Mouse (Mus musculus): Measurements from ENCODE around the gene Artn.
A peak's percentile ranks its signal among the peaks of the same experiment; 100 is the strongest.

Gene Artn

DNA sequence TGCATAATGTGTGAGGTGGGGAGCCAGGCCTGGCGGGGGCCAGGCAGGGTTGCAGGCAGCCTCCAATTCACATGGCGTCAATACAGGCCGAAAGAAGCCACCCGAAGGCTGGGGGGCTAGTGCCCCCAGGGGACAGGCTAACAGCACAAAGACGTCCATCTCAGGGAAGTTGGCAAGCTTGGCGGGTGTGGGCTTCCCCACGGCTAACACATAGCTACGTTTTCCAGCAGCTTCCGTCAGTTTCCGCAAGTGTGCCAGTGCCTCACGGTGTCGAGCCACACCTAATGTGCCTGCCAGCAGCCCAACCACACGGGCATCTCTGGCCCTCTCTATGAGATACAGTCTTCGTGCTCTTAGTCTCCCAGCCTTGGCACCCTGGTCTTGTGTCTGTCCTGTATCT lies 39.5 kb downstream of the Artn start:
- DNase-seq (ENCODE audit: low spot score in 2 of 2) = no peak

DNA sequence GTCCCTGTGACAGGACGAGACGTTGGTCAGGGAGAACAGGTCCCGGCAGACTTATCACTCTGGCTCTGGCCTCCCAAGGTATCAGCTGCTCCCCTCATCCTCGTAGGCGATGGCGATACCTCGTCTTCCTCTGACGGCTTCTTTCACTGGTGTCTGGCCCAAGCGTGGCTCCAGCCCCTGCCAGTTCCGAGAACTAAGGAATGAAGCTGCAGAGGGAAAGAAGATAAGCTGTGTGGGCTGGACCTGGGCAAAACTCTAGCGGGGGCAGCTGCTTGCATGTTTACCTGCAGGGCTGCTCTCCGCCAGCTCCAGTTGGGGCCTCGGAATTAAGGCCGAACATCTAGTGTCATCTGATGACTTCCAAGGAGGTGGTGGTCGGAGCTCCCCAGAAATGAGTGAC lies 40.1 kb downstream of the Artn start:
- DNase-seq (ENCODE audit: low spot score in 2 of 2) = no peak

DNA sequence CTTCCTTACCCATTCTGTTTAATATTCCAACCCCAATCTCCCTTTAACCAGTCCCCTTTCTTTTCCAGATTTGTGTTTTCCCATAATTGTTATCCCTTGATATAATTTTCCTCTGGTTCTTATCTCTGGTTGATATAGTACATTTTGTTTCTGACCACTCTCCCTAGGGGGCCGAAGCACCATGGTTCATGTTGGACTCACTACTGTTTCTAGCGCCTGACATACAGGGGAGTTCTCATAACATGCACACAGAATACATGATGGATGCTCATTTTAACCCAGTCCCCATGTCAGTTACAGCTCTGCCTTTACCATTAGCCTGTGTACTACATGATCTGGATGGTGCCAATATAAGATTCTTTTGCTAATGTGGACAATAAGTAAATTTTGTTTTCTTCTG lies 41.6 kb downstream of the Artn start:
- no peak for DNase-seq (ENCODE audit: low spot score in 2 of 2)

DNA sequence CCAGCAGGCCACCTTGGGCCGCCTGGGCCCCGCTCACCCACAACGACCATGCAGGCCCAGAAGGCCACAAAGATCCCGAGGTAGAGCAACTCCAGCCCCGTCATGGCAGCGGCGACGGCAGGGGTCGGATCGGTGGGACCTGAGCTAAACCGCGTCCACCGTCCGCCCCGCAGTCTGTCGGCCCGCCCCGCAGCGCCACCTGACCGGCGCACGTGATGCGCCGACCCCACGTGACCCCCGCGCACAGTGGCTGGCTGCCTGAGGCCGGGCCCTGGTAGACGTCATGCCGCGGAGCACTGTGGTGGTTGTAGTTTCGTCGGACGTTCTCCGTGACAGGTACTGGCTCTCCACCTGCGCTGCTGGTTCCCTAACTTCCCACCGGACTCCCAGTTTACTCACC lies 42.4 kb downstream of the Artn start, which contains the start of gene Atp6v0b:
Gene Atp6v0b, minus strand, starts transcription at position 201 of the 400 bp plus-strand sequence.
- DNase-seq (ENCODE audit: low spot score in 2 of 2) = peak; percentile 93

DNA sequence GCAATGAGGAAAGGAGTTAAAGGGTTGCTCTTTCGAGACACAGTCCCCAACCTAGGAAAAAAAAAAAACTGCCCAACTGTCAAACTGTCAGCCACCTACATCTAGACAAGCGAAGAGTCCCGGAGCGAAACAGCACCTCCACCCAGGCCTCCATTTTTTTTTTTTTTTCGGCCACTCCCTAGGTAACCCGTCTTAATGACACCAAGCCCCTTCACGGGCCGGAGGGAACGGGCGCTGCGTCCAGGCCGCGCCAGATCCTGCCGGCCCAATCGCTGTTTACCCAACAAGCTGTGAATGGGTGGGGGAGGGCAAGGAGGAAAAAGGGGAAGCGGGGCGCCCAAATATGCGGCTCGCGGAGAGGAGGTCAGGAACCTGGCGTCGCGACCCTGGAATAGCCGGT lies 42.9 kb downstream of the Artn start:
- no peak for DNase-seq (ENCODE audit: low spot score in 2 of 2)

DNA sequence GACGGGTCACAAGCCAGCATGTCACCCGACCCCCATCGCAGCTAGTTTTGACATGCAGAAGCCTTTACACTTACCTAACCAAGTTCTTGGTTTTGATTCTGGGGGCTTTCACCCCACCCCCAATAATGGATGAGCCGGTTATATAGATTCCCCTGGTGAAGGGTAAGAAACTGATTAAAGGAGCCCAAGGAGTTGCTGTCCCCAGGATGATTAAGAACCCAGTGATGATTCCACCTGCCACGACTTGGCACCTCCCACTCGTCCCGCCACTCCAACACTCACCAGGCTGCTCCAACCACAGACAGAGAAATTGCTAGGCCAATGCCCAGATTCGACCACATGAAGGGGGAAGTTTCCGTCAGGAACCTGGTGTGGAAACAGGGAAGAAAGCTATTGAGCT lies 43.6 kb downstream of the Artn start:
- no peak for DNase-seq (ENCODE audit: low spot score in 2 of 2)

DNA sequence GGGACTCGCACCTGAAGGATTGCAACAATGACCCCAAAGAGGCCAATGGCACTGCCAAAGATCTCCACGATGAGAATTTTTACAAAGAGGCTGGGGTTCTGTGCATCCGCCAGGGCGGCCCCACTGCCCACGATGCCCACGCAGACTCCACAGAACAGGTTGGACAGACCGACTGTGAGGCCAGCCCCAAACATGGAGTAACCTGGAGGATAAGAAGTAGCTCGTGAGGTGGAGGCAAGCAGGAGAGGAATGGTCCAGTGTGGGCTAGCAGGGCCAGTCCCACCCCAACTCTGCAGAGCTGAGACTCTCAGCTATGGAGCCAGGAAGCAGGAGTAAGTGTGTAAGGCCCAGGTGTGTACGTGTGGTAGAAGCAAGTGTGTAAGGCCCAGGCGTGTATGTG lies 44.5 kb downstream of the Artn start:
- no peak for DNase-seq (ENCODE audit: low spot score in 2 of 2)

DNA sequence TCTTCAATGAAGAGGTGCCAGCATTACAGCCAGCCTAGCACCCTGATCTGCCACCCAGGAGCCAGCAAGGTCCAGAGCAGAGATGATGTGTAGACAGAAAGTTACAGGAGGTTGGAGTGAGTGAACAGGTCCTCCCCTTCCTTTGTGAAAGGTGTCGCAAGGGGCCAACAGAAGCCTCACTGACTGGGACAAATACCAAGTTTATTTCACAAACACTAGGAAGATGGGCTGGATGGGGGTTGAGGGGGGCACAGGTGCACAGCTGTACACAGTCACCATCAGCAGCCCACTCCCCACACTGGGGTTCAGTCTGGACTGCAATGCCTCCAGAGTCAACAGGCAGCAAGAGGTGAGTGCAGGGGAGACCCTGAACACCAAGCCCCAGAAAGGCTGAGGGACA lies 45.4 kb downstream of the Artn start:
- no peak for DNase-seq (ENCODE audit: low spot score in 2 of 2)

DNA sequence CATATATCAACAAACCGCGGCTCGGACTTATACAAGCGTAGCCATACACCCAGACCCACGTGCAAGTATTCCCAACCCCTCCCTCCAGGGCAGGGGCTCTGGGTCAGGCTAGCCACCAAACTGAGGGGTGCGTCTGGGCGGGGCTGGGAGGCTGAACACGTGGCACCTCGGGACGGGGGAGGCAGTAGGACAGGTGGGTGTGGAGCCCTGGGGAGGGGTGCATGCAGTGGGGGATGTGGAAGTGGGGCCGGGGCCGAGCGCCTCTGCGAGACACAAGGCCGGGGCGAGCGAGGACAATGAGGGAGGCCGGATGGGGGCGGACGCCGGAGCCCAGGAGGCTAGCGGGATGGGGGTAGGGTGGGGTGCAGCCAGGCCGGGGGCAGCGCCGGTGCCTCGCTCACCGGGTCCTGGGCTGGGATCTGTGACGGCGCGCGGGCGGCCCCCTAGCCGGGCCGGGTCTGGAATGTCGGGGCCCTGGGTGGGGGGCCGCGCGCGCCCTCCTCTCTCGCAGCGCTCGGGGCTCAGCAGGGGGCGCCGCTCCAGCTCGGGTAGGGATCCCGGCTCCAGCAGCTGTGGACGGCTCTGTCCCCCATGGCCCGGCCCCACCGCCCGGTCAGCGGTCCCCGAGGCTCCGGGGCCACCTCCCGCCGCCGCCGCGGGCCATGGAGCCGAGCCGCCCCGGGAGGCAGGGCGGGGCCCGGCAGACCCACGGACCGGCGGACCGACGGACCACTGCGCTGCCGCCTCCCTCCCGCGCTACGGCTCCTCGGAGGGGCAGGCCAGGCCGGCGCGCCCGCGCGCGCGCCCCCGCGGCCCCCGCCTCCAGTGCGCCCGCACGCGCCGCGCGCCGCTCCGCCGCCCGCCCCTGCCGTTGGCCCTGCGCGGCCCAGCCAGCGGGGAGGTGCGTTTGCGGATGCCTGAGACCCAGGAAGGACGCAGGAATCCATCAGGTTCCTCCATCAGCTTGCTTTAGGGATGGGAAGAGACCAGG lies 46.6 kb downstream of the Artn start, which contains the start of gene B4galt2:
Gene B4galt2, minus strand, starts transcription at position 787 of the 991 bp plus-strand sequence.
- DNase-seq (ENCODE audit: low spot score in 2 of 2) = peak; percentile 43 to 66

DNA sequence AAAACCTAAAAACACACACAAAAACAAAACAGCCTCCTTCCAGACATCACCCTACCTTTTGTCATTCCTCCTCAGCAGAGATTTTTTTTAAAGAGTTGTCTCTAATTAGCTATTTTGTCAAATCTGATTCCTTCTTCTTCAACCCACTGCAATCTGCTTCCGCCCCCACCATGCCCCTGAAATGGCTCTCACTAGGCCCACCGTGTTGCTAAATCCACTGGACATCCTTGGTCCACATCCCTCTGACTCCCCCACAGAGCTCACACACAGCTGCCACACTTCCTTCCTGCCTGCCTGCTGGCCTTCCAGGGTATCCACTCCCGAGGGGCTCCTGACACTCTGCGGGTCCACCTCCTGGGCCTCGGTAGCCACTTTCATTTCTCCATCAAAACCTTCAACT lies 50.9 kb downstream of the Artn start:
- no peak for DNase-seq (ENCODE audit: low spot score in 2 of 2)

DNA sequence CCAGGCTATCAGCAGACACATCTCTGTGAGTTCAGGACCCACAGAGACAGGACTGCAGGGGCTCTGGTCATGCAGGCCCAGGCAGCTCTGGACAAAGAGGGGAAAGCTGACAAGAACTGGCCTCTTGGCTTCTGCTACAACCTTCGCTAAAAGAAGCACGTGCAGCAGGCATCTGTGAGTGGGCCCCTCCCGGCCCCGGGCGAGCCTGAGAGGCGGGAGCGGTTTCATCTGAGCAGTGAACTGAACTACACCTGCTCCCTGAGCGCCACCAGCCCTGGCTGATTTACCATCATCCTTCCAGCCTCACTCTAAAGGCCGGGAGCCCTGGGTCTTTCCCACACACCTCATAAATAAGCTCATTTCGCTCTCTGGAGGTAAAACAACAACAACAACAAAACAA lies 51.3 kb downstream of the Artn start:
- DNase-seq (ENCODE audit: low spot score in 2 of 2) = no peak

All from heart, adult 9 months (tissue).